Mouse (Mus musculus) v-Abl transformed pro-B cells (cell line): ENCODE measurements around the gene Fam49a.

Experiments
- in situ Hi-C, 2 experiments: fragments of 400-800 bp; cut with MboI; formaldehyde crosslinking; loops; one replicate each; pipeline ENCODE4 v1.15.1; 2025; ENCODE audit not compliant: unreplicated experiment in 2 of 2

Fam49a gene

GRCm38 (mm10) chr12:12266552-12266951 is 4.6 kb downstream of the Fam49a start:
- in situ Hi-C loops: no loop called here

- in situ Hi-C loops: no loop called here
Measured at GRCm38 (mm10) chr12:12270495-12270894, 8.6 kb downstream of the Fam49a start.

- in situ Hi-C loops: no loop called here
Measured at GRCm38 (mm10) chr12:12274115-12274514, 12.2 kb downstream of the Fam49a start.

GRCm38 (mm10) chr12:12275124-12275779 is 13.3 kb downstream of the Fam49a start:
- in situ Hi-C loops: no loop called here

GRCm38 (mm10) chr12:12277741-12278463 is 16.0 kb downstream of the Fam49a start:
- in situ Hi-C loops: no loop called here

GRCm38 (mm10) chr12:12278464-12278872 is 16.5 kb downstream of the Fam49a start:
- in situ Hi-C loops: no loop called here

GRCm38 (mm10) chr12:12283702-12284288 is 21.9 kb downstream of the Fam49a start:
- in situ Hi-C loops: no loop called here

GRCm38 (mm10) chr12:12284521-12284920 is 22.6 kb downstream of the Fam49a start:
- in situ Hi-C loops: no loop called here

GRCm38 (mm10) chr12:12287131-12287786 is 25.3 kb downstream of the Fam49a start:
- in situ Hi-C loops: no loop called here

- in situ Hi-C loops: no loop called here
Measured at GRCm38 (mm10) chr12:12287787-12288132, 25.8 kb downstream of the Fam49a start.

GRCm38 (mm10) chr12:12288586-12288985 is 26.6 kb downstream of the Fam49a start:
- in situ Hi-C loops: no loop called here

GRCm38 (mm10) chr12:12289636-12290035 is 27.7 kb downstream of the Fam49a start:
- in situ Hi-C loops: no loop called here

GRCm38 (mm10) chr12:12292043-12292618 is 30.2 kb downstream of the Fam49a start:
- in situ Hi-C loops: no loop called here

GRCm38 (mm10) chr12:12294380-12295171 is 32.6 kb downstream of the Fam49a start:
- in situ Hi-C loops: no loop called here

GRCm38 (mm10) chr12:12298451-12298850 is 36.5 kb downstream of the Fam49a start:
- in situ Hi-C loops: no loop called here

GRCm38 (mm10) chr12:12299303-12299702 is 37.4 kb downstream of the Fam49a start:
- in situ Hi-C loops: no loop called here

GRCm38 (mm10) chr12:12301149-12301548 is 39.2 kb downstream of the Fam49a start:
- in situ Hi-C loops: loop anchor here (25.0 kb wide), 3 partner anchors 514 to 1914 kb away; partner anchors contain the start of gene Rdh14 (in 1 of the 2)

- in situ Hi-C loops: loop anchor here (25.0 kb wide), 3 partner anchors 515 to 1915 kb away; partner anchors contain the start of gene Rdh14 (in 1 of the 2)
Measured at GRCm38 (mm10) chr12:12301815-12302214, 39.9 kb downstream of the Fam49a start.

GRCm38 (mm10) chr12:12306214-12306613 is 44.3 kb downstream of the Fam49a start:
- in situ Hi-C loops: loop anchor here (25.0 kb wide), 3 partner anchors 519 to 1919 kb away; partner anchors contain the start of gene Rdh14 (in 1 of the 2)

GRCm38 (mm10) chr12:12306814-12307213 is 44.9 kb downstream of the Fam49a start:
- in situ Hi-C loops: loop anchor here (25.0 kb wide), 3 partner anchors 520 to 1920 kb away; partner anchors contain the start of gene Rdh14 (in 1 of the 2)
